Mouse (Mus musculus) stomach, embryonic 14.5 days (tissue): ENCODE data around the gene H2afy. TPM values are rescaled to one million over a fixed set of nuclear protein-coding genes. Genes with fewer than 3 reads are reported as not detected.

Source experiments
- ATAC-seq: fragments of 200-750 bp; cut with Nextera tagmentation; 2 replicates; pipeline ENCODE4 v1.8.0; 2017; ENCODE audit warnings: low read depth, moderate TSS enrichment; ENCODE audit not compliant: insufficient number of reproducible peaks, insufficient read depth, low FRiP score
- H3K27ac ChIP-seq: fragments of 300-500 bp; sonication (generic); 2 replicates; pipeline ENCODE4 v1.5.1; 2014; ENCODE audit warnings: mild to moderate bottlenecking, low read length, moderate library complexity, mixed read lengths
- H3K27me3 ChIP-seq: fragments of 300-500 bp; sonication (generic); 2 replicates; pipeline ENCODE4 v1.6.1; 2014; ENCODE audit warnings: low read length, control low read depth, mixed read lengths; ENCODE audit not compliant: control insufficient read depth, insufficient read depth
- H3K36me3 ChIP-seq: fragments of 300-500 bp; sonication (generic); 2 replicates; pipeline ENCODE4 v1.6.1; 2014; ENCODE audit warnings: mild to moderate bottlenecking, control low read depth, low read length, moderate library complexity, mixed read lengths; ENCODE audit not compliant: control insufficient read depth, insufficient read depth
- H3K4me1 ChIP-seq: fragments of 300-500 bp; sonication (generic); 2 replicates; pipeline ENCODE4 v1.6.1; 2014; ENCODE audit warnings: low read length, control low read depth, mixed read lengths; ENCODE audit not compliant: control insufficient read depth, insufficient read depth
- H3K4me2 ChIP-seq: fragments of 300-500 bp; sonication (generic); replicated peaks from 2 replicates; pipeline ENCODE4 v1.6.1; 2014; ENCODE audit warnings: low read depth, low read length, control low read depth
- H3K4me3 ChIP-seq: fragments of 300-500 bp; sonication (generic); 2 replicates; pipeline ENCODE4 v1.5.1; 2014; ENCODE audit warnings: low read depth, low read length, control low read depth
- H3K9ac ChIP-seq: fragments of 300-500 bp; sonication (generic); replicated peaks from 2 replicates; pipeline ENCODE4 v1.6.1; 2014; ENCODE audit warnings: low read depth, mild to moderate bottlenecking, control low read depth, low read length, moderate library complexity, mixed read lengths
- H3K9me3 ChIP-seq: fragments of 300-500 bp; sonication (generic); 2 replicates; pipeline ENCODE4 v1.6.1; 2016; ENCODE audit warnings: low read depth, low read length, control low read depth; ENCODE audit not compliant: control insufficient read depth
- WGBS: fragments of 180-500 bp; shearing (Covaris S2); extraction: QIAGEN DNeasy Blood & Tissue Kit; methylation state at CpG from one replicate; pipeline ENCODE4 v1.1.7; 2014; 5-methylcytosine and 5-hydroxymethylcytosine counted together
- polyA plus RNA-seq: library from polyadenylated mRNA; unstranded; fragments of >200 nt; fragmentation: Nextera tagmentation; extraction: Ambion mirVana; gene quantifications from 2 replicates; pipeline ENCODE4 v1.2.1, GENCODE M21; 2014

Gene H2afy
- polyA plus RNA-seq, 1 experiment from 2014 or later, result 375 TPM

DNA sequence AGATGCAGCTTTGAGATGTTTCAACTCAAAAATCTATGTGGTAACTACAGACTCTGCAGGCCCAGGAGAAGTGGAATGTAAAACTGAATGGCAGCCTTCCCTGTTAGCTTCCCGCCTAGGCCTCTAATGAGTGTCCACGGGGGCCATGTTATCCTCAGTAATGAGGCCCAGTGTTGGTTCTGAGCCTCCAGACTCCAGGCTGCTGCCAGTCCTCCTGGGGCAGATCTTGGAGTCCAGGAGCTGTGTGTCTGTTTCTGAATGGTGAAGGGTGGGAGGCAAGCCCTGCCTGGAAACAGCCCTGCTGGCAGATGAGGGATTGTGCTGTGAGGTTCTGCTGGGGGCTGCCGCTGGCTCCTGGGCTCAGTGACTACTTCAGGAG is 32.2 kb upstream of the H2afy start:
- Histone ChIP-seq H3K9me3 (no peaks in the 10 kb centered on the region), H3K4me1 (peaks cover 31% of the 10 kb centered on the region; the same call in 1 of the 2 replicates), H3K27me3 (no peaks in the 10 kb centered on the region), H3K4me3 (no peak overlapping the region), H3K36me3 (no peaks in the 10 kb centered on the region), H3K4me2 (no peak overlapping the region), H3K27ac (peak overlapping the region; percentile 77), H3K9ac (no peak overlapping the region)
- 46% methylated on average over 3 of the region's 3 CpGs for WGBS
- no peak for ATAC-seq

DNA sequence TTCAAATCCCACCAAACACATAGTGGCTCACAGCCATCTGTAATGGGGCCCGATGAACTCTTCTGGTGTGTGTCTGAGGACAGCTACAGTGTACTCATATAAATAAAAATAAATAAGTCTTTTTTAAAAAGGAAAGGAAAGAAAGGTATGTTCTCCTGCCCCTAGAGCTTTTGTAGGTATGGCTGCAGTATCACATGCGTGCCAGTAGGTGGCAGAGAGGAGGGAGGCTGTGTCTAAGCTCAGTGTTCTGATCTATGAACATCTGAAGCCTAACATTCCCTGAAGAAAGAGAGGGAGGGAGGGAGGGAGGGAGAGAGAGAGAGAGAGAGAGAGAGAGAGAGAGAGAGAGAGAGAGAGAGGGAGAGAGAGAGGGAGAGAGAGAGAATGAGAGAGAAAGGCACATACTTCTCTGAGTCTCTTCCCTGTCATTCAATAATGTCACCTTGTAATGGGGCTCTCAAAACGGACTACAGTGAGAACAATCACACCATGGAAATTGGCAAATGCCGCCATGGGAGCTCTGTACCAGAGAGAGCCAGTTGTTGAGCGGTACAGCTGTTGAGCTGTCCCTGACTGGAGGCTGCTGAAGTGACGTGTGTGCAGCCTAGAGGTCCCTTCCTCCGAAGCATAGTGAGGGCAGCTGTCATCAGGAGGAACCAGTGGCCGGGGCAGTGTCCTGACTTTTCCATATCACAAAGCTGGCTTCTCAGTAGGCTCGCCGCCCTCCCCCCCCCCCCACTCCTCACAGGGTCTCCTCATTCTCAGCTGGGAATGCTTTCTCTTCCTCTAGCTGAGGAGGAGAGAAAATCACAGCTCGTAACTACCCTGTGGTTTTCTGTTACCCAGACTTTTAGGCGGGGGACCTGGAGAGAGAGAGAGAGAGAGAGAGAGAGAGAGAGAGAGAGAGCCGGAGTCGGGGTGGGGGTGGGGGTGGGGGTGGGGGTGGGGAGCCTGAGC is 31.6 kb upstream of the H2afy start:
- no peak overlapping the region for H3K4me2 ChIP-seq
- no peaks in the 10 kb centered on the region for H3K27me3 ChIP-seq
- peaks cover 25% of the 10 kb centered on the region; the same call in 1 of the 2 replicates for H3K4me1 ChIP-seq
- ATAC-seq, result peak; percentile 50; the same call in 1 of the 2 replicates
- H3K9me3 ChIP-seq, result no peaks in the 10 kb centered on the region
- no peak overlapping the region for H3K9ac ChIP-seq
- 28% methylated on average over 12 of the region's 14 CpGs for WGBS
- H3K4me3 ChIP-seq, result no peak overlapping the region
- no peaks in the 10 kb centered on the region for H3K36me3 ChIP-seq
- H3K27ac ChIP-seq, result peak overlapping the region; percentile 77

DNA sequence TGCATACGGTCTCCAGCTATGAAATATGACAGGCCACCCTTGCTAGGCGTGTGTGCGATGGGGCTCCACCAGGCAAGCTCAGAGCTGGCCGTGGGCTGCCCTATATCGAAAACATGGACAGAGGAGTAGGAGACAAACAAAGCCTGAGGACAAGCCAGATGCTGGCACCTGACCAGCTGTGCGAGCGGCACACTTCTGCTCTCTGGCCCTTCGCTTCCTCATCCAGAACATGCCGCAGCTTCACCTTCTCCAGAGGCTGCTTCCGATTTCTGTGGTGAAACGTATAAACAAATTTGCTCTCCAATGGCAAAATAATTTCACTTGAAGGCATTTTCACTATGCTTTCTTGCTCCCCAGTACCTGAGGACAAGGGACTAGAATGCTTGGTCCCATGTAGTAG is 29.4 kb upstream of the H2afy start:
- no peak overlapping the region for H3K4me2 ChIP-seq
- H3K4me3 ChIP-seq, result no peak overlapping the region
- WGBS, result 84% methylated on average over 11 of the region's 11 CpGs
- no peaks in the 10 kb centered on the region for H3K9me3 ChIP-seq
- no peak overlapping the region for H3K9ac ChIP-seq
- no peaks in the 10 kb centered on the region for H3K27me3 ChIP-seq
- no peak overlapping the region for H3K27ac ChIP-seq
- no peak for ATAC-seq
- peaks cover 13% of the 10 kb centered on the region; the same call in 1 of the 2 replicates for H3K4me1 ChIP-seq
- no peaks in the 10 kb centered on the region for H3K36me3 ChIP-seq

DNA sequence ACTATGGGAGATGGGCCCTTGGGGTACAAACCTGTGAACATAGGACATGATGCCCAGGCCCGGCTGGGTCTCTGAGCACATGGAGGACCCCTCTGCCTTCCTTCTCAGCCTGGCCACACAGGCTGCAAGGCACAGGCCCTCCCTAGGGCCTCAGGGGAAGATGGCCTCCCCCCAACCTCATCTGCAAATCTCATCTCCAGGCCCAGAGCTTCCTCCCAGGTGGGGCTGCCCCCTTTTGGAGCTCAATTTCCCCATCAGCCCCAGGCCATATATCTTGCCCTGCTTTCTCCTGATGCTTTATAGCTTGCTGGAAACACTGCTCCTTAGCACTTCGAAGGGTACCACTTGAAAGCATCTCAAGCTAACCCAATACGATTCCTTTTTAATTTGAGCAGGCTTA is 28.2 kb upstream of the H2afy start:
- Histone ChIP-seq H3K9me3 (no peaks in the 10 kb centered on the region), H3K4me3 (no peak overlapping the region), H3K36me3 (no peaks in the 10 kb centered on the region), H3K27me3 (no peaks in the 10 kb centered on the region), H3K9ac (no peak overlapping the region), H3K4me1 (peaks cover 17% of the 10 kb centered on the region), H3K4me2 (no peak overlapping the region), H3K27ac (no peak overlapping the region)
- 90% methylated on average over 3 of the region's 3 CpGs for WGBS
- ATAC-seq, result no peak

DNA sequence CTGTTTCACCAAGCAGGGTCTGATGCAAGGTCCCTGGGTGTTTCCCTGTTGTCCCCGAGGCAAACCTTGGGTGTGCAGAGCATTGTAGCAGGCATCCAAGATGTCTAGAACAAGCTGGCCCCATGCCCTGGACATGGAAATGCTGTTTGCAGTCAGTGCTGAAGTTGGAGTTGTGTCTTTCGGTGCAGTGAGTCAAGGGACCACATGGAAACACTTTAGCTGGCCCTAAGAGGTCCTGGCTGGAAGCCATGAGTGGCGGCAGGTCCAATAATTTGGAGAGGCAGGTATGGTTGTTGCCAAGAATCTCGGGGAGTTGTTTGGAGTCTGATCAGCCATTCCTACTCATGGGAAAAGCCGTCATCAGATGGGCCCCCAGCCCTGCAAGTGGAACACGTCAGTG is 27.6 kb upstream of the H2afy start:
- H3K9ac ChIP-seq, result no peak overlapping the region
- peaks cover 19% of the 10 kb centered on the region for H3K4me1 ChIP-seq
- no peaks in the 10 kb centered on the region for H3K36me3 ChIP-seq
- H3K9me3 ChIP-seq, result no peaks in the 10 kb centered on the region
- WGBS, result 60% methylated on average over 6 of the region's 6 CpGs
- ATAC-seq, result no peak
- H3K4me3 ChIP-seq, result no peak overlapping the region
- no peak overlapping the region; the same call in 1 of the 2 replicates for H3K27ac ChIP-seq
- no peaks in the 10 kb centered on the region for H3K27me3 ChIP-seq
- no peak overlapping the region for H3K4me2 ChIP-seq

DNA sequence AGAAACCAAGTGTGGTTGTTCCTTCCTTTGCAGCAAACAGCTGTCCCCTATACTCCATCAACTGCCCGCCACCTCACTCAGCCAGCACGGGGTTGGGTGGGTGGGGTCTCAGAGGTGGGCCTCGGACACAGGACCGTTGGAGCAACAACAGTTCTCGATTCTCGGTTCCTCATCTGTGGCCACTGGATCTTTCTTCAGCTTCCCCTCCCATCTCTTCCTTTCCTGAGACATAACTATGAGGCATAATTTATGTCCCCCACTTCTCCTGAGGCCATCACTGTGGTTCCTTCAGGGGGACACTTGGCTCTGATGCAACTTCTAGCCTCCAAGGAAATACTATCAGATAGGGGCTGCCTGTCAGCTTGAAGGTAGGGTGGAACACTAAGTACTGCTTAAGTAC is 26.7 kb upstream of the H2afy start:
- WGBS, result 66% methylated on average over 6 of the region's 6 CpGs
- H3K4me3 ChIP-seq, result no peak overlapping the region

DNA sequence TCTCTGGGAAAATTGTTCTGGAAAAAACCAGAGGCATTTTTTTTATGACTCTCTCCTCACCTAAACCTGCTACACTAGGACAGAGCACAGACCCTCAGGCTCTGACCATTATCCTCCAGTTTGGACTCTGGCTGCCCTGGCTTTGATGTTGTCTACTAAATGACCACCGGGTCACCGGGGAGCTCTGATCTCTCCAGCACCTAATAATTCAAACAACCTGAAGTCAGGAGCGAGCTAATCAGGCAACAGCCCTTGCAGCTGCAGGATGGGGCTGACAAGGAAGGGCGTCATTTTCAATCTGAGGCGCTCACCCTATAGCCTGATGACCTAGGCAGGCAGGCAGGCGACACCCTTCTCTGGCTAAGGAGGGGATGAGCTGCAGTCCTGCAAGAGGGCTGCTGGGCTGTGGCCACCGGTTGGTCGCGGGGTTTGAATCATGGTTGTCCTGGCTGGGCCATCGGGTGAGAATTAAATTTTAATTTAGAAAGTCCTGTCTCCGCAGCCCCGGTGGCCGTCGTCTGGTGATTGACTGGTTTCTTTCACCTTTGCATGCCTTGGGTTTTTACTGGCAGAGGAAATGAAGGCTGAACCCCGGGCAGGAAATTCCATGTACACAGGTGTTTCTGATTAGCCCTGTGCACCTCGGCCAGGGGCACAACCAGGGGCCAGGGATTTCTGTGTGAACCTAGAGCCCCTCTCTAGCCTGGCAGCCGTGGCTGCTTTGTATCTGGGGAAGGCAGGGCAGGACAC is 23.6 kb upstream of the H2afy start:
- H3K9me3 ChIP-seq, result no peaks in the 10 kb centered on the region
- H3K36me3 ChIP-seq, result no peaks in the 10 kb centered on the region
- no peaks in the 10 kb centered on the region for H3K27me3 ChIP-seq
- 18% methylated on average over 17 of the region's 17 CpGs for WGBS
- H3K4me2 ChIP-seq, result no peak overlapping the region
- H3K4me1 ChIP-seq, result peaks cover 17% of the 10 kb centered on the region
- H3K9ac ChIP-seq, result no peak overlapping the region
- peak; percentile 8; the same call in 1 of the 2 replicates for ATAC-seq
- H3K27ac ChIP-seq, result no peak overlapping the region
- no peak overlapping the region for H3K4me3 ChIP-seq

More for the DNA sequence above, 26.7 kb upstream of the H2afy start:
- no peak overlapping the region for H3K4me2 ChIP-seq
- no peaks in the 10 kb centered on the region for H3K9me3 ChIP-seq
- no peak overlapping the region for H3K27ac ChIP-seq
- no peak overlapping the region for H3K9ac ChIP-seq
- no peak for ATAC-seq
- peaks cover 13% of the 10 kb centered on the region for H3K4me1 ChIP-seq
- no peaks in the 10 kb centered on the region for H3K27me3 ChIP-seq
- no peaks in the 10 kb centered on the region for H3K36me3 ChIP-seq

DNA sequence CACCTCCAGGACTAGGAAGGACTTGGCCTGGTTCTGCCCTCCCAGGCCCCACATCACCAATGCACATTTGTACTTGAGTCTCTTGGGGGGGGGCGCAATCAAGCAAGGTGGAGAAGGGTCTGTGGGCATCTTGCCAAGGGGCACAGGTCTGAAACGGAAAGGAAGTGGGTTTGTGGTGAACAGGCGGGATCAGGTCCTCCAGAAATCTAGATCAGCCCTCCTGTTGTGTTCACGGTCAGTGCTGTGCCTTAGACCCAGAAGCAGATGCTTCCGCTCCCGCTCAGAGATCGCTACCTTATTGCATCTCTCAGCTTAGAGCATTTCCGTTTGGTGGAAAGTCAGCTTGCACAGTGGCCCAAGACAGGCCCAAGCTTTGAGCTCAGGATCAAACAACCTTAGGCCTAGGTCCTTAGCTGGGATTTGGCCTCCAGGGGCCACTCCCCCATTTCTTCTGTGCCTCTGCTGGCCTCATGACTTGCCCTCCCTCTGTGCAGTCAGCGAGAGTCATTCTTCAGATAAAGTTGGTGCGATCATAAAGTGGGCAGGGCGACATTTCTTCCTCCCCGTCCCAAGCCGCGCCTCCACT is 22.9 kb upstream of the H2afy start:
- no peak overlapping the region for H3K9ac ChIP-seq
- H3K27me3 ChIP-seq, result no peaks in the 10 kb centered on the region
- H3K9me3 ChIP-seq, result no peaks in the 10 kb centered on the region
- H3K36me3 ChIP-seq, result no peaks in the 10 kb centered on the region
- H3K27ac ChIP-seq, result no peak overlapping the region
- peaks cover 17% of the 10 kb centered on the region for H3K4me1 ChIP-seq
- no peak overlapping the region for H3K4me2 ChIP-seq
- WGBS, result 47% methylated on average over 14 of the region's 14 CpGs
- ATAC-seq, result peak; percentile 39; the same call in 1 of the 2 replicates
- no peak overlapping the region for H3K4me3 ChIP-seq
